Mouse (Mus musculus): ENCODE measurements at regions not wholly inside any gene's neighbourhood (a gene's known extent, or its start where the extent isn't known, plus 50 kb on each side); places are given as distances from the start of the nearest gene placed in this dataset.

- TF ChIP-seq POLR2A (IDR thresholded peaks at IDR 0.05; ENCODE audit: control insufficient read depth, extremely low read depth, insufficient read depth, low read length, poor library complexity) (no peak), CTCF (IDR thresholded peaks at IDR 0.05; ENCODE audit: borderline replicate concordance, control insufficient read depth, extremely low read depth, insufficient read depth, low read length, poor library complexity) (no peak)
These were observed 199.2 kb upstream of the Dph6 start for GRCm38 (mm10) chr2:114853715-114854530.

Data from thymus, adult 2 months (tissue).